Mouse (Mus musculus): Measurements from ENCODE around the gene Anp32a.

The Anp32a gene

GRCm38 (mm10) chr9:62407357-62408146 is 66.5 kb downstream of the Anp32a start:
- DNase-seq (ENCODE audit: low spot score): no peak

GRCm38 (mm10) chr9:62418742-62419141 is 77.6 kb downstream of the Anp32a start:
- DNase-seq (ENCODE audit: low spot score): no peak

GRCm38 (mm10) chr9:62420261-62420917 is 79.3 kb downstream of the Anp32a start:
- DNase-seq (ENCODE audit: low spot score): no peak

GRCm38 (mm10) chr9:62421027-62421426 is 79.9 kb downstream of the Anp32a start:
- peak; percentile 44 for DNase-seq (ENCODE audit: low spot score)

GRCm38 (mm10) chr9:62421911-62422310 is 80.8 kb downstream of the Anp32a start:
- DNase-seq (ENCODE audit: low spot score): no peak

GRCm38 (mm10) chr9:62422926-62423325 is 81.8 kb downstream of the Anp32a start:
- DNase-seq (ENCODE audit: low spot score): no peak

GRCm38 (mm10) chr9:62423871-62424270 is 82.8 kb downstream of the Anp32a start:
- DNase-seq (ENCODE audit: low spot score): no peak

GRCm38 (mm10) chr9:62425265-62425664 is 84.2 kb downstream of the Anp32a start:
- DNase-seq (ENCODE audit: low spot score): no peak

GRCm38 (mm10) chr9:62426021-62426420 is 84.9 kb downstream of the Anp32a start:
- DNase-seq (ENCODE audit: low spot score): no peak

GRCm38 (mm10) chr9:62426531-62426930 is 85.4 kb downstream of the Anp32a start:
- DNase-seq (ENCODE audit: low spot score): no peak

- DNase-seq (ENCODE audit: low spot score): no peak
Observed at GRCm38 (mm10) chr9:62427010-62427409, 85.9 kb downstream of the Anp32a start.

Data from c-Kit-positive CD71-positive TER-119-positive erythroid progenitor cells, embryonic 14.5 days (primary cell).